Comparison of ENCODE assay signal across 8 mouse cellular contexts in the genomic region with DNA sequence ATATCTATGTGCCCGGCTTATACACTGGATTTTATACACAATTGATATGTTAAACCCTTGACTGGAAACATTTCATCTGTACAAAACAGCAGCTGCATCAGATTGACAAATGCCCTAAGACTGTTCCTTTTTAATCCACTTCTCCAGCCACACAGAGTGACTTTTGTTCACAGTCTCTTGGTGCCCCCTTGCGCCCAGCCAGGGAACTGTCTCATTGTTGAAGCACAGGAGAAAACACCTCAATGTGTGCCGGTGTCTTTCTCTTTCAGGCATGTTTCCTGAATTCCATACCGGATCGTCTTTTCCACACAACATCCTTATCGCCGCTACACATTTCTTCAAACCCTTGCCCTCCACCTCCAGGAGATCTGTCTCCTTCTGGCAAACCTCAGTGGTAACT. TPM values are rescaled to one million over a fixed set of nuclear protein-coding genes. Genes with fewer than 3 reads are reported as not detected.
DNase-seq lines count a peak whose midpoint lies in the region; ATAC-seq and TF ChIP-seq lines count a peak whose summit lies in the region.

No protein-coding gene starts in this region.

- no peak overlapping the region for H3K4me3 ChIP-seq in forebrain, embryonic 10.5 days
- no peak overlapping the region for H3K4me3 ChIP-seq in forebrain, embryonic 13.5 days
- H3K4me3 ChIP-seq in embryonic fibroblast, embryonic 13.5 days (ENCODE audit: insufficient read depth, low read length) = no peak overlapping the region
- no peak overlapping the region for H3K4me3 ChIP-seq in midbrain, embryonic 14.5 days (replicated peaks; ENCODE audit: low read depth, low read length)

- WGBS in forebrain, embryonic 10.5 days = 12% methylated on average over 7 of the region's 7 CpGs
- 8% methylated on average over 7 of the region's 7 CpGs for WGBS in forebrain, embryonic 13.5 days
- 10% methylated on average over 7 of the region's 7 CpGs for WGBS in midbrain, embryonic 14.5 days

- H3K27ac ChIP-seq in forebrain, embryonic 10.5 days = no peak overlapping the region
- no peak overlapping the region for H3K27ac ChIP-seq in forebrain, embryonic 13.5 days
- no peak overlapping the region for H3K27ac ChIP-seq in embryonic fibroblast, embryonic 13.5 days (ENCODE audit: insufficient read depth, low read length)
- H3K27ac ChIP-seq in midbrain, embryonic 14.5 days (replicated peaks; ENCODE audit: low read depth, low read length) = no peak overlapping the region

- TF ChIP-seq CTCF in embryonic fibroblast, embryonic 13.5 days (IDR thresholded peaks at IDR 0.05; ENCODE audit: borderline replicate concordance, insufficient read depth, low read length) = peak; percentile 72; the same call in 1 of the 2 replicates

- intact Hi-C loops in heart, postnatal 36 days (cut with DNase I) = loop anchor here (1.0 to 5.0 kb wide), 4 partner anchors 68 to 323 kb away; partner anchors contain the start of genes Arrb2, Camta2 and Vmo1
- intact Hi-C loops in left cerebral cortex, postnatal 10 days (cut with DNase I) = loop anchor here (2.0 to 10.0 kb wide), 5 partner anchors 55 to 341 kb away; partner anchors contain the start of genes Arrb2, Inca1, Kif1c and Pelp1

- no peak overlapping the region for H3K4me2 ChIP-seq in forebrain, embryonic 13.5 days
- H3K4me2 ChIP-seq in midbrain, embryonic 14.5 days (ENCODE audit: low read length) = no peak overlapping the region

- H3K27me3 ChIP-seq in forebrain, embryonic 10.5 days (ENCODE audit: poor library complexity, severe bottlenecking) = 0 out of 2 replicates have a peak, but pooled peaks cover 3% of the 10 kb centered on the region
- 0 out of 2 replicates have a peak, but pooled peaks cover 2% of the 10 kb centered on the region for H3K27me3 ChIP-seq in forebrain, embryonic 13.5 days
- H3K27me3 ChIP-seq in midbrain, embryonic 14.5 days (ENCODE audit: control insufficient read depth, insufficient read depth, low read length) = no peaks in the 10 kb centered on the region

- peaks cover 12% of the 10 kb centered on the region for H3K4me1 ChIP-seq in forebrain, embryonic 10.5 days
- no peaks in the 10 kb centered on the region; the same call in 1 of the 2 replicates for H3K4me1 ChIP-seq in forebrain, embryonic 13.5 days
- H3K4me1 ChIP-seq in embryonic fibroblast, embryonic 13.5 days (ENCODE audit: control insufficient read depth, insufficient read depth, low read length) = no peaks in the 10 kb centered on the region
- no peaks in the 10 kb centered on the region for H3K4me1 ChIP-seq in midbrain, embryonic 14.5 days (ENCODE audit: control insufficient read depth, insufficient read depth, low read length)

- ATAC-seq in forebrain, embryonic 13.5 days = no peak
- ATAC-seq in midbrain, embryonic 14.5 days (ENCODE audit: low FRiP score, low TSS enrichment) = no peak

- no peaks in the 10 kb centered on the region for H3K9me3 ChIP-seq in forebrain, embryonic 10.5 days
- no peaks in the 10 kb centered on the region for H3K9me3 ChIP-seq in forebrain, embryonic 13.5 days (replicated peaks)
- no peaks in the 10 kb centered on the region for H3K9me3 ChIP-seq in midbrain, embryonic 14.5 days (ENCODE audit: control insufficient read depth, low read length)

- no peaks in the 10 kb centered on the region for H3K36me3 ChIP-seq in forebrain, embryonic 10.5 days (replicated peaks)
- H3K36me3 ChIP-seq in forebrain, embryonic 13.5 days (ENCODE audit: poor library complexity, severe bottlenecking) = no peaks in the 10 kb centered on the region
- no peaks in the 10 kb centered on the region for H3K36me3 ChIP-seq in midbrain, embryonic 14.5 days (ENCODE audit: control insufficient read depth, insufficient read depth, low read length)

- no peak overlapping the region for H3K9ac ChIP-seq in forebrain, embryonic 13.5 days
- no peak overlapping the region for H3K9ac ChIP-seq in midbrain, embryonic 14.5 days (replicated peaks; ENCODE audit: low read length)

- DNase-seq in forebrain, embryonic 10.5 days (ENCODE audit: extremely low spot score, low spot score) = peak; percentile 79
- DNase-seq in adrenal gland, postnatal 4 days (ENCODE audit: low spot score in 2 of 2) = peak; percentile 43 to 65
- DNase-seq in heart, postnatal 36 days = peak; percentile 81 to 90
- peak; percentile 76 to 82 for DNase-seq in left cerebral cortex, postnatal 10 days (ENCODE audit: extremely low spot score in 1 of 2, low spot score in 2 of 2)
- DNase-seq in midbrain, embryonic 14.5 days = peak; percentile 92
- DNase-seq in spleen, adult 12 weeks (ENCODE audit: low spot score) = peak; percentile 74

- no peak for TF ChIP-seq POLR2A in embryonic fibroblast, embryonic 13.5 days (IDR thresholded peaks at IDR 0.05; ENCODE audit: low read depth, low read length)

RNA-seq across cellular contexts. Expression of gene Zfp3, which starts 8.4 kb away (rescaled TPM):
- polyA plus RNA-seq in forebrain, embryonic 10.5 days (2016; fragmentation: Nextera tagmentation; extraction: Ambion mirVana) = 7.4 and 7.5 TPM in 2 replicates
- polyA plus RNA-seq in forebrain, embryonic 13.5 days (2015; fragmentation: Nextera tagmentation; extraction: Ambion mirVana) = 11.5 and 13.4 TPM in 2 replicates
- total RNA-seq in adrenal gland, postnatal 4 days (2021) = 10 to 100 TPM; 12.9 to 13.2 TPM
- polyA plus RNA-seq in embryonic fibroblast, embryonic 13.5 days (2011; ENCODE audit: insufficient read length, low read depth, missing spikeins) = 1.5 and 2.5 TPM in 2 replicates
- 1 to 10 TPM; 6.5 to 6.7 TPM for total RNA-seq in heart, postnatal 36 days (2021)
- total RNA-seq in left cerebral cortex, postnatal 10 days (2021) = 10 to 100 TPM; 13.8 to 15.8 TPM
- polyA plus RNA-seq in midbrain, embryonic 14.5 days (2014; fragmentation: Nextera tagmentation; extraction: Ambion mirVana) = 14.8 and 16.8 TPM in 2 replicates

RNA-seq across cellular contexts. Expression of gene Kif1c, which starts 55.3 kb away (rescaled TPM):
- 1.5 and 1.8 TPM in 2 replicates for polyA plus RNA-seq in forebrain, embryonic 10.5 days (2016; fragmentation: Nextera tagmentation; extraction: Ambion mirVana)
- 1.3 and 1.5 TPM in 2 replicates for polyA plus RNA-seq in forebrain, embryonic 13.5 days (2015; fragmentation: Nextera tagmentation; extraction: Ambion mirVana)
- total RNA-seq in adrenal gland, postnatal 4 days (2021) = 100 to 1,000 TPM; 135 to 149 TPM
- polyA plus RNA-seq in embryonic fibroblast, embryonic 13.5 days (2011; ENCODE audit: insufficient read length, low read depth, missing spikeins) = 88.5 and 112 TPM in 2 replicates
- 100 to 1,000 TPM; 469 to 490 TPM for total RNA-seq in heart, postnatal 36 days (2021)
- total RNA-seq in left cerebral cortex, postnatal 10 days (2021) = 10 to 100 TPM; 38.6 to 41.8 TPM
- 4.0 and 6.6 TPM in 2 replicates for polyA plus RNA-seq in midbrain, embryonic 14.5 days (2014; fragmentation: Nextera tagmentation; extraction: Ambion mirVana)

RNA-seq across cellular contexts. Expression of gene Inca1, which starts 55.7 kb away (rescaled TPM):
- polyA plus RNA-seq in forebrain, embryonic 10.5 days (2016; fragmentation: Nextera tagmentation; extraction: Ambion mirVana) = 0.63 and 1.1 TPM in 2 replicates
- 0.87 and 0.89 TPM in 2 replicates for polyA plus RNA-seq in forebrain, embryonic 13.5 days (2015; fragmentation: Nextera tagmentation; extraction: Ambion mirVana)
- 10 to 100 TPM in 1 of 2 experiments, 1 to 10 TPM in 1; 7.0 to 10.2 TPM for total RNA-seq in adrenal gland, postnatal 4 days (2021)
- 1.2 and 2.4 TPM in 2 replicates for polyA plus RNA-seq in embryonic fibroblast, embryonic 13.5 days (2011; ENCODE audit: insufficient read length, low read depth, missing spikeins)
- total RNA-seq in heart, postnatal 36 days (2021) = 1 to 10 TPM; 4.5 to 6.3 TPM
- 1 to 10 TPM; 1.2 to 2.0 TPM for total RNA-seq in left cerebral cortex, postnatal 10 days (2021)
- polyA plus RNA-seq in midbrain, embryonic 14.5 days (2014; fragmentation: Nextera tagmentation; extraction: Ambion mirVana) = 0.95 and 1.6 TPM in 2 replicates

RNA-seq across cellular contexts. Expression of gene Scimp, which starts 56.7 kb away (rescaled TPM):
- not detected in 2 replicates for polyA plus RNA-seq in forebrain, embryonic 10.5 days (2016; fragmentation: Nextera tagmentation; extraction: Ambion mirVana)
- not detected in 2 replicates for polyA plus RNA-seq in forebrain, embryonic 13.5 days (2015; fragmentation: Nextera tagmentation; extraction: Ambion mirVana)
- under 1 TPM; 0.48 to 0.68 TPM for total RNA-seq in adrenal gland, postnatal 4 days (2021)
- not detected in 2 replicates for polyA plus RNA-seq in embryonic fibroblast, embryonic 13.5 days (2011; ENCODE audit: insufficient read length, low read depth, missing spikeins)
- under 1 TPM; 0.47 to 0.89 TPM for total RNA-seq in heart, postnatal 36 days (2021)
- total RNA-seq in left cerebral cortex, postnatal 10 days (2021) = not detected
- 0.39 TPM in 1 of 2 replicates, not detected in the other for polyA plus RNA-seq in midbrain, embryonic 14.5 days (2014; fragmentation: Nextera tagmentation; extraction: Ambion mirVana)

Comparison
In these comparisons a context has a peak if more than half of its experiments do, and no peak if none do; other contexts are left out.
1. RNA of gene Kif1c, which starts 55.3 kb away (polyA plus RNA-seq): 88.5 to 112 TPM in embryonic fibroblast, embryonic 13.5 days; 4.0 to 6.6 TPM in midbrain, embryonic 14.5 days, 1.5 to 1.8 TPM in forebrain, embryonic 10.5 days and 1.3 to 1.5 TPM in forebrain, embryonic 13.5 days; every median in the first group is over 10 times any median in the second.
2. Peak in every context shown above with its lines, with median percentiles within 50 percentile points of each other: DNase-seq.